Mouse (Mus musculus) erythroblast, embryonic 14.5 days (primary cell): ENCODE data around the gene Chst13.

Source experiments
- GATA1 ChIP-seq: IDR thresholded peaks from 2 replicates; pipeline ENCODE4 v1.6.1; 2012; ENCODE audit warnings: low read length, inconsistent platforms, mixed read lengths
- TAL1 ChIP-seq: IDR thresholded peaks from 3 replicates; pipeline ENCODE4 v1.6.1; 2012; ENCODE audit warnings: low read length, inconsistent platforms, mixed read lengths

GRCm38 (mm10) chr6:90358142-90358541 is 33.2 kb upstream of the Chst13 start:
- TF ChIP-seq GATA1 = no peak
- no peak for TF ChIP-seq TAL1
